Mouse (Mus musculus) urinary bladder, postnatal 10 days (tissue): ENCODE results near the gene Grin2b.
"Not testable (repeated sequence)": the region's sequence is repeated elsewhere in the genome, so short reads cannot be mapped to it uniquely, and the experiment has no call there.

Experiments used
- DNase-seq: peaks from one replicate; pipeline ENCODE4 v3.0.0; 2022; ENCODE audit warnings: low spot score

The Grin2b gene

GRCm38 (mm10) chr6:135692533-135692932 is 480.8 kb downstream of the Grin2b start:
- no peak for DNase-seq

GRCm38 (mm10) chr6:135691561-135691960 is 481.8 kb downstream of the Grin2b start:
- no peak for DNase-seq

- no peak for DNase-seq
Measured at GRCm38 (mm10) chr6:135687926-135688325, 485.4 kb downstream of the Grin2b start.

- no peak for DNase-seq
Measured at GRCm38 (mm10) chr6:135684206-135684605, 489.1 kb downstream of the Grin2b start.

GRCm38 (mm10) chr6:135681423-135681822 is 491.9 kb downstream of the Grin2b start:
- not testable (repeated sequence) for DNase-seq

- DNase-seq, result no peak
Measured at GRCm38 (mm10) chr6:135680105-135680710, 493.1 kb downstream of the Grin2b start.

- DNase-seq, result no peak
Measured at GRCm38 (mm10) chr6:135674380-135674779, 498.9 kb downstream of the Grin2b start.

- DNase-seq, result no peak
Measured at GRCm38 (mm10) chr6:135672003-135672402, 501.3 kb downstream of the Grin2b start.
